Mouse (Mus musculus) CH12.LX (cell line): ENCODE measurements around the gene Defb19. TPM values are rescaled to one million over a fixed set of nuclear protein-coding genes. Genes with fewer than 3 reads are reported as not detected.

Experiments used
- DNase-seq: peaks from one replicate; pipeline ENCODE4 v3.0.0-alpha.2; 2013; ENCODE audit errors: extremely low read depth
- H3K27ac ChIP-seq: 2 replicates; pipeline ENCODE4 v1.5.1; 2012; ENCODE audit warnings: low read depth, mild to moderate bottlenecking, control low read depth, moderate library complexity; ENCODE audit not compliant: insufficient read depth
- H3K27me3 ChIP-seq: replicated peaks from 2 replicates; pipeline ENCODE3; 2012; ENCODE audit warnings: inconsistent platforms
- H3K36me3 ChIP-seq, 2 experiments: replicated peaks in 1 of 2; 2 replicates each; pipeline versions ENCODE3 to v1.6.1; 2012; ENCODE audit warnings: inconsistent platforms in 1 of 2, low read length in 1 of 2, mild to moderate bottlenecking in 1 of 2, mixed read lengths in 1 of 2, moderate library complexity in 1 of 2; ENCODE audit not compliant: control insufficient read depth in 1 of 2, insufficient read depth in 1 of 2
- H3K4me1 ChIP-seq, 2 experiments: 2 replicates each; pipeline ENCODE4 v1.6.1; 2012; ENCODE audit warnings: inconsistent platforms in 1 of 2, moderate library complexity in 1 of 2; ENCODE audit not compliant: insufficient read depth in 2 of 2, control insufficient read depth in 1 of 2
- H3K4me2 ChIP-seq: 2 replicates; pipeline ENCODE4 v1.6.1; 2012; ENCODE audit warnings: low read depth, mild to moderate bottlenecking, control low read depth; ENCODE audit not compliant: poor library complexity, insufficient read depth, severe bottlenecking
- H3K4me3 ChIP-seq, 3 experiments: fragments of 150-350 bp in 1 of 3; sonication (generic) in 1 of 3; replicated peaks in 1 of 3; 2 replicates each; pipeline versions ENCODE3 to v1.5.1; 2011 to 2012; ENCODE audit warnings: low read depth in 2 of 3, low read length in 2 of 3, mild to moderate bottlenecking in 2 of 3, moderate library complexity in 2 of 3, control low read depth in 1 of 3, improper control_type of control experiment in 1 of 3, inconsistent platforms in 1 of 3, mixed read lengths in 1 of 3; ENCODE audit not compliant: poor library complexity in 1 of 3
- H3K79me2 ChIP-seq: replicated peaks from 2 replicates; pipeline ENCODE4 v1.6.1; 2012; ENCODE audit warnings: mild to moderate bottlenecking, moderate library complexity; ENCODE audit not compliant: control insufficient read depth, poor library complexity, insufficient read depth, severe bottlenecking; ENCODE audit errors: extremely low read depth
- H3K9ac ChIP-seq: 2 replicates; pipeline ENCODE4 v1.6.1; 2012; ENCODE audit warnings: low read depth, mild to moderate bottlenecking, control low read depth, moderate library complexity; ENCODE audit not compliant: insufficient read depth
- H3K9me3 ChIP-seq: replicated peaks from 2 replicates; pipeline ENCODE3; 2012; ENCODE audit warnings: low read length, inconsistent platforms, mixed read lengths
- CHD2 ChIP-seq: IDR thresholded peaks from 2 replicates; pipeline ENCODE4 v1.6.1; 2011; ENCODE audit warnings: low read length, improper control_type of control experiment
- CTCF ChIP-seq, 2 experiments: IDR thresholded peaks in 1 of 2; conservative IDR thresholded peaks in 1 of 2; 2 replicates each; pipeline ENCODE4 v1.5.1; 2011 to 2012; ENCODE audit warnings: low read depth in 2 of 2, low read length in 2 of 2, improper control_type of control experiment in 1 of 2, inconsistent platforms in 1 of 2, mild to moderate bottlenecking in 1 of 2, moderate library complexity in 1 of 2
- E2F4 ChIP-seq: IDR thresholded peaks from 2 replicates; pipeline ENCODE4 v1.6.1; 2011; ENCODE audit warnings: low read depth, low read length, improper control_type of control experiment; ENCODE audit not compliant: insufficient replicate concordance
- EP300 ChIP-seq: IDR thresholded peaks from 2 replicates; pipeline ENCODE4 v1.6.1; 2011; ENCODE audit warnings: low read length, improper control_type of control experiment
- ETS1 ChIP-seq: conservative IDR thresholded peaks from 2 replicates; pipeline ENCODE4 v1.6.1; 2012; ENCODE audit warnings: low read depth, mild to moderate bottlenecking, inconsistent platforms, low read length, improper control_type of control experiment, moderate library complexity
- GABPA ChIP-seq: IDR thresholded peaks from 2 replicates; pipeline ENCODE4 v1.6.1; 2012; ENCODE audit warnings: low read depth, low read length, improper control_type of control experiment, inconsistent platforms; ENCODE audit not compliant: insufficient replicate concordance
- IRF4 ChIP-seq: IDR thresholded peaks from 2 replicates; pipeline ENCODE4 v1.6.1; 2014; ENCODE audit warnings: low read depth, mild to moderate bottlenecking, inconsistent platforms, low read length, improper control_type of control experiment
- JUN ChIP-seq: IDR thresholded peaks from 2 replicates; pipeline ENCODE4 v1.6.1; 2011; ENCODE audit warnings: low read depth, mild to moderate bottlenecking, low read length, improper control_type of control experiment, moderate library complexity; ENCODE audit not compliant: insufficient read depth
- JUND ChIP-seq: conservative IDR thresholded peaks from 2 replicates; pipeline ENCODE4 v1.6.1; 2011; ENCODE audit warnings: low read depth, low read length, improper control_type of control experiment
- KAT2A ChIP-seq: IDR thresholded peaks from 2 replicates; pipeline ENCODE4 v1.6.1; 2012; ENCODE audit warnings: low read length, improper control_type of control experiment, inconsistent platforms; ENCODE audit not compliant: insufficient replicate concordance
- MEF2A ChIP-seq: IDR thresholded peaks from 2 replicates; pipeline ENCODE4 v1.6.1; 2014; ENCODE audit warnings: low read depth, mild to moderate bottlenecking, inconsistent platforms, low read length, improper control_type of control experiment, borderline replicate concordance
- MYC ChIP-seq: IDR thresholded peaks from 2 replicates; pipeline ENCODE4 v1.6.1; 2011; ENCODE audit warnings: low read depth, mild to moderate bottlenecking, improper control_type of control experiment, low read length
- NELFE ChIP-seq: IDR thresholded peaks from 2 replicates; pipeline ENCODE4 v1.6.1; 2011; ENCODE audit warnings: low read depth, low read length, improper control_type of control experiment
- PAX5 ChIP-seq: IDR thresholded peaks from 2 replicates; pipeline ENCODE4 v1.6.1; 2012; ENCODE audit warnings: low read length, inconsistent platforms, mixed read lengths
- POLR2A ChIP-seq: IDR thresholded peaks from 2 replicates; pipeline ENCODE4 v1.6.1; 2011; ENCODE audit warnings: low read depth, mild to moderate bottlenecking, improper control_type of control experiment, low read length
- POLR2AphosphoS2 ChIP-seq: IDR thresholded peaks from 2 replicates; pipeline ENCODE4 v1.6.1; 2011; ENCODE audit warnings: low read depth, low read length, improper control_type of control experiment
- RAD21 ChIP-seq: IDR thresholded peaks from 2 replicates; pipeline ENCODE4 v1.6.1; 2011; ENCODE audit warnings: low read depth, mild to moderate bottlenecking, low read length, improper control_type of control experiment, moderate library complexity
- RCOR1 ChIP-seq: conservative IDR thresholded peaks from 2 replicates; pipeline ENCODE4 v1.6.1; 2012; ENCODE audit warnings: low read depth, mild to moderate bottlenecking, inconsistent platforms, low read length, improper control_type of control experiment
- TBP ChIP-seq: conservative IDR thresholded peaks from 2 replicates; pipeline ENCODE4 v1.6.1; 2011; ENCODE audit warnings: low read depth, low read length, improper control_type of control experiment
- TCF12 ChIP-seq: IDR thresholded peaks from 2 replicates; pipeline ENCODE4 v1.6.1; 2014; ENCODE audit warnings: low read depth, mild to moderate bottlenecking, inconsistent platforms, low read length, improper control_type of control experiment
- USF1 ChIP-seq: IDR thresholded peaks from 2 replicates; pipeline ENCODE4 v1.6.1; 2014; ENCODE audit warnings: low read depth, mild to moderate bottlenecking, inconsistent platforms, low read length, improper control_type of control experiment
- USF2 ChIP-seq: conservative IDR thresholded peaks from 2 replicates; pipeline ENCODE4 v1.6.1; 2011; ENCODE audit warnings: low read depth, low read length, improper control_type of control experiment
- ZMIZ1 ChIP-seq: IDR thresholded peaks from 2 replicates; pipeline ENCODE4 v1.6.1; 2012; ENCODE audit warnings: low read depth, mild to moderate bottlenecking, inconsistent platforms, low read length, improper control_type of control experiment
- ZNF384 ChIP-seq: IDR thresholded peaks from 2 replicates; pipeline ENCODE4 v1.6.1; 2012; ENCODE audit warnings: low read depth, low read length, improper control_type of control experiment, inconsistent platforms
- dilution Hi-C: fragments of 300-500 bp; cut with MboI; formaldehyde crosslinking; loops from 2 replicates; pipeline ENCODE4 v1.14.3; 2020; ENCODE audit warnings: low sequenced_read_pairs; ENCODE audit not compliant: extremely low pct_unique_long_range_greater_than_20kb, extremely low pct_ligation_motif_present
- in situ Hi-C: fragments of 300-500 bp; cut with MboI; formaldehyde crosslinking; loops from 3 replicates; pipeline ENCODE4 v1.14.3; 2019; ENCODE audit warnings: low sequenced_read_pairs, low pct_ligation_motif_present, low pct_unique_long_range_greater_than_20kb, mixed read lengths
- polyA plus RNA-seq: library from polyadenylated mRNA; unstranded; fragments of >175 nt; gene quantifications from 2 replicates; pipeline ENCODE4 v1.2.1, GENCODE M21; 2012; ENCODE audit warnings: low read depth; ENCODE audit not compliant: insufficient read length
- total RNA-seq, 2 experiments: library from RNA; depleted of rRNA; stranded (reverse); fragments of 300-350 nt in 1 of 2; fragments of >200 nt in 1 of 2; gene quantifications; 2 replicates each; pipeline ENCODE4 v1.2.3; 2012 to 2014

Gene Defb19
- total and polyA plus RNA-seq, 3 experiments, result not detected

- DNase-seq, result no peak
- no peaks in the 10 kb centered on the region for H3K9me3 ChIP-seq
- no peak within 1 kb of the TSS for H3K4me2 ChIP-seq
- in situ Hi-C loops (no loop called here), dilution Hi-C loops (no loop called here)
- H3K9ac ChIP-seq, result no peak within 1 kb of the TSS
- H3K4me1 ChIP-seq, result peaks cover 0 to 4% of the 10 kb centered on the region in 2 experiments; a peak in 2 of 4 replicates
- no peaks in the 10 kb centered on the region for H3K79me2 ChIP-seq
- H3K27me3 ChIP-seq, result no peaks in the 10 kb centered on the region
- no peak for TF ChIP-seq E2F4
- TF ChIP-seq IRF4, result no peak
- no peak for TF ChIP-seq EP300
- TF ChIP-seq CTCF (conservative IDR thresholded peaks at IDR 0.05 in 1 of 2, IDR thresholded peaks at IDR 0.05 in 1 of 2; ENCODE audit: low read depth in 2 of 2, low read length in 2 of 2), result no peak
- TF ChIP-seq TBP, result no peak
- no peak for TF ChIP-seq RAD21
- no peak for TF ChIP-seq ZNF384
- H3K27ac ChIP-seq, result no peak within 1 kb of the TSS
- no peaks in the 10 kb centered on the region for H3K36me3 ChIP-seq
- H3K4me3 ChIP-seq, result no peak within 1 kb of the TSS
Observed at GRCm38 (mm10) chr2:152626774-152627591, 46.9 kb upstream of the Defb19 start, which contains the start of gene Rem1. TSS of gene Rem1 (plus strand) at chr2:152626951.

- Histone ChIP-seq H3K36me3 (no peaks in the 10 kb centered on the region), H3K4me2 (no peak overlapping the region), H3K4me1 (peaks cover 8 to 14% of the 10 kb centered on the region in 2 experiments), H3K9me3 (no peaks in the 10 kb centered on the region), H3K9ac (no peak overlapping the region), H3K27me3 (no peaks in the 10 kb centered on the region), H3K4me3 (no peak overlapping the region), H3K27ac (no peak overlapping the region), H3K79me2 (no peaks in the 10 kb centered on the region)
- no peak for DNase-seq
- TF ChIP-seq MYC (no peak), CTCF (conservative IDR thresholded peaks at IDR 0.05 in 1 of 2, IDR thresholded peaks at IDR 0.05 in 1 of 2; ENCODE audit: low read depth in 2 of 2, low read length in 2 of 2) (peak in 1 of 2 experiments; percentile 24; a peak in 1 of 4 replicates), RAD21 (no peak), USF1 (peak; percentile 44; the same call in 1 of the 2 replicates), CHD2 (no peak), USF2 (peak; percentile 42)
- dilution Hi-C loops (no loop called here), in situ Hi-C loops (no loop called here)
Observed at GRCm38 (mm10) chr2:152625256-152625655, 45.1 kb upstream of the Defb19 start.

- Histone ChIP-seq H3K4me3 (no peak overlapping the region), H3K4me1 (peaks cover 8 to 20% of the 10 kb centered on the region in 2 experiments), H3K79me2 (no peaks in the 10 kb centered on the region), H3K9me3 (no peaks in the 10 kb centered on the region), H3K27ac (no peak overlapping the region), H3K36me3 (no peaks in the 10 kb centered on the region), H3K27me3 (no peaks in the 10 kb centered on the region), H3K9ac (no peak overlapping the region), H3K4me2 (no peak overlapping the region)
- in situ Hi-C loops (no loop called here), dilution Hi-C loops (no loop called here)
- no peak for DNase-seq
- TF ChIP-seq JUND (no peak), EP300 (no peak), USF1 (no peak), RAD21 (no peak), RCOR1 (no peak), KAT2A (no peak), POLR2AphosphoS2 (no peak), POLR2A (no peak), GABPA (no peak), JUN (no peak), NELFE (no peak), TBP (no peak), ETS1 (no peak), MEF2A (no peak), PAX5 (no peak), TCF12 (no peak), IRF4 (no peak), ZMIZ1 (no peak)
Observed at GRCm38 (mm10) chr2:152624566-152624965, 44.5 kb upstream of the Defb19 start.
